Mouse (Mus musculus) CH12.LX (cell line): ENCODE measurements around the gene Tmem132c. TPM values are rescaled to one million over a fixed set of nuclear protein-coding genes. Genes with fewer than 3 reads are reported as not detected.

Source experiments
- DNase-seq: peaks from one replicate; pipeline ENCODE4 v3.0.0-alpha.2; 2013; ENCODE audit errors: extremely low read depth
- H3K27ac ChIP-seq: 2 replicates; pipeline ENCODE4 v1.5.1; 2012; ENCODE audit warnings: low read depth, mild to moderate bottlenecking, control low read depth, moderate library complexity; ENCODE audit not compliant: insufficient read depth
- H3K27me3 ChIP-seq: replicated peaks from 2 replicates; pipeline ENCODE3; 2012; ENCODE audit warnings: inconsistent platforms
- H3K36me3 ChIP-seq, 2 experiments: replicated peaks in 1 of 2; 2 replicates each; pipeline versions ENCODE3 to v1.6.1; 2012; ENCODE audit warnings: inconsistent platforms in 1 of 2, low read length in 1 of 2, mild to moderate bottlenecking in 1 of 2, mixed read lengths in 1 of 2, moderate library complexity in 1 of 2; ENCODE audit not compliant: control insufficient read depth in 1 of 2, insufficient read depth in 1 of 2
- H3K4me1 ChIP-seq, 2 experiments: 2 replicates each; pipeline ENCODE4 v1.6.1; 2012; ENCODE audit warnings: inconsistent platforms in 1 of 2, moderate library complexity in 1 of 2; ENCODE audit not compliant: insufficient read depth in 2 of 2, control insufficient read depth in 1 of 2
- H3K4me2 ChIP-seq: 2 replicates; pipeline ENCODE4 v1.6.1; 2012; ENCODE audit warnings: low read depth, mild to moderate bottlenecking, control low read depth; ENCODE audit not compliant: poor library complexity, insufficient read depth, severe bottlenecking
- H3K4me3 ChIP-seq, 3 experiments: fragments of 150-350 bp in 1 of 3; sonication (generic) in 1 of 3; replicated peaks in 1 of 3; 2 replicates each; pipeline versions ENCODE3 to v1.5.1; 2011 to 2012; ENCODE audit warnings: low read depth in 2 of 3, low read length in 2 of 3, mild to moderate bottlenecking in 2 of 3, moderate library complexity in 2 of 3, control low read depth in 1 of 3, improper control_type of control experiment in 1 of 3, inconsistent platforms in 1 of 3, mixed read lengths in 1 of 3; ENCODE audit not compliant: poor library complexity in 1 of 3
- H3K79me2 ChIP-seq: replicated peaks from 2 replicates; pipeline ENCODE4 v1.6.1; 2012; ENCODE audit warnings: mild to moderate bottlenecking, moderate library complexity; ENCODE audit not compliant: control insufficient read depth, poor library complexity, insufficient read depth, severe bottlenecking; ENCODE audit errors: extremely low read depth
- H3K9ac ChIP-seq: 2 replicates; pipeline ENCODE4 v1.6.1; 2012; ENCODE audit warnings: low read depth, mild to moderate bottlenecking, control low read depth, moderate library complexity; ENCODE audit not compliant: insufficient read depth
- H3K9me3 ChIP-seq: replicated peaks from 2 replicates; pipeline ENCODE3; 2012; ENCODE audit warnings: low read length, inconsistent platforms, mixed read lengths
- CHD1 ChIP-seq: IDR thresholded peaks from 2 replicates; pipeline ENCODE4 v1.6.1; 2012; ENCODE audit warnings: low read depth, low read length, improper control_type of control experiment, inconsistent platforms
- CTCF ChIP-seq, 2 experiments: IDR thresholded peaks in 1 of 2; conservative IDR thresholded peaks in 1 of 2; 2 replicates each; pipeline ENCODE4 v1.5.1; 2011 to 2012; ENCODE audit warnings: low read depth in 2 of 2, low read length in 2 of 2, improper control_type of control experiment in 1 of 2, inconsistent platforms in 1 of 2, mild to moderate bottlenecking in 1 of 2, moderate library complexity in 1 of 2
- E2F4 ChIP-seq: IDR thresholded peaks from 2 replicates; pipeline ENCODE4 v1.6.1; 2011; ENCODE audit warnings: low read depth, low read length, improper control_type of control experiment; ENCODE audit not compliant: insufficient replicate concordance
- ELF1 ChIP-seq: IDR thresholded peaks from 2 replicates; pipeline ENCODE4 v1.6.1; 2014; ENCODE audit warnings: low read depth, mild to moderate bottlenecking, inconsistent platforms, low read length, improper control_type of control experiment
- EP300 ChIP-seq: IDR thresholded peaks from 2 replicates; pipeline ENCODE4 v1.6.1; 2011; ENCODE audit warnings: low read length, improper control_type of control experiment
- GABPA ChIP-seq: IDR thresholded peaks from 2 replicates; pipeline ENCODE4 v1.6.1; 2012; ENCODE audit warnings: low read depth, low read length, improper control_type of control experiment, inconsistent platforms; ENCODE audit not compliant: insufficient replicate concordance
- HCFC1 ChIP-seq: IDR thresholded peaks from 2 replicates; pipeline ENCODE4 v1.6.1; 2012; ENCODE audit warnings: low read depth, mild to moderate bottlenecking, inconsistent platforms, low read length, improper control_type of control experiment
- IRF4 ChIP-seq: IDR thresholded peaks from 2 replicates; pipeline ENCODE4 v1.6.1; 2014; ENCODE audit warnings: low read depth, mild to moderate bottlenecking, inconsistent platforms, low read length, improper control_type of control experiment
- JUND ChIP-seq: conservative IDR thresholded peaks from 2 replicates; pipeline ENCODE4 v1.6.1; 2011; ENCODE audit warnings: low read depth, low read length, improper control_type of control experiment
- KAT2A ChIP-seq: IDR thresholded peaks from 2 replicates; pipeline ENCODE4 v1.6.1; 2012; ENCODE audit warnings: low read length, improper control_type of control experiment, inconsistent platforms; ENCODE audit not compliant: insufficient replicate concordance
- MAFK ChIP-seq: IDR thresholded peaks from 2 replicates; pipeline ENCODE4 v1.6.1; 2011; ENCODE audit warnings: low read length, improper control_type of control experiment; ENCODE audit not compliant: insufficient replicate concordance
- MAX ChIP-seq: IDR thresholded peaks from 2 replicates; pipeline ENCODE4 v1.6.1; 2011; ENCODE audit warnings: low read length, improper control_type of control experiment
- MXI1 ChIP-seq: IDR thresholded peaks from 2 replicates; pipeline ENCODE4 v1.6.1; 2011; ENCODE audit warnings: mild to moderate bottlenecking, low read depth, low read length, improper control_type of control experiment
- MYC ChIP-seq: IDR thresholded peaks from 2 replicates; pipeline ENCODE4 v1.6.1; 2011; ENCODE audit warnings: low read depth, mild to moderate bottlenecking, improper control_type of control experiment, low read length
- NELFE ChIP-seq: IDR thresholded peaks from 2 replicates; pipeline ENCODE4 v1.6.1; 2011; ENCODE audit warnings: low read depth, low read length, improper control_type of control experiment
- PAX5 ChIP-seq: IDR thresholded peaks from 2 replicates; pipeline ENCODE4 v1.6.1; 2012; ENCODE audit warnings: low read length, inconsistent platforms, mixed read lengths
- RAD21 ChIP-seq: IDR thresholded peaks from 2 replicates; pipeline ENCODE4 v1.6.1; 2011; ENCODE audit warnings: low read depth, mild to moderate bottlenecking, low read length, improper control_type of control experiment, moderate library complexity
- RCOR1 ChIP-seq: conservative IDR thresholded peaks from 2 replicates; pipeline ENCODE4 v1.6.1; 2012; ENCODE audit warnings: low read depth, mild to moderate bottlenecking, inconsistent platforms, low read length, improper control_type of control experiment
- SIN3A ChIP-seq: IDR thresholded peaks from 2 replicates; pipeline ENCODE4 v1.6.1; 2012; ENCODE audit warnings: low read length, improper control_type of control experiment, inconsistent platforms
- SMC3 ChIP-seq: IDR thresholded peaks from 2 replicates; pipeline ENCODE4 v1.6.1; 2011; ENCODE audit warnings: low read depth, low read length, improper control_type of control experiment
- TCF12 ChIP-seq: IDR thresholded peaks from 2 replicates; pipeline ENCODE4 v1.6.1; 2014; ENCODE audit warnings: low read depth, mild to moderate bottlenecking, inconsistent platforms, low read length, improper control_type of control experiment
- UBTF ChIP-seq: IDR thresholded peaks from 2 replicates; pipeline ENCODE4 v1.6.1; 2012; ENCODE audit warnings: low read depth, mild to moderate bottlenecking, inconsistent platforms, low read length, improper control_type of control experiment, moderate library complexity
- ZC3H11A ChIP-seq: IDR thresholded peaks from 2 replicates; pipeline ENCODE4 v1.6.1; 2012; ENCODE audit warnings: low read depth, mild to moderate bottlenecking, inconsistent platforms, low read length, improper control_type of control experiment
- ZKSCAN1 ChIP-seq: IDR thresholded peaks from 2 replicates; pipeline ENCODE4 v1.6.1; 2012; ENCODE audit warnings: low read depth, inconsistent platforms, low read length, improper control_type of control experiment, borderline replicate concordance
- ZMIZ1 ChIP-seq: IDR thresholded peaks from 2 replicates; pipeline ENCODE4 v1.6.1; 2012; ENCODE audit warnings: low read depth, mild to moderate bottlenecking, inconsistent platforms, low read length, improper control_type of control experiment
- dilution Hi-C: fragments of 300-500 bp; cut with MboI; formaldehyde crosslinking; loops from 2 replicates; pipeline ENCODE4 v1.14.3; 2020; ENCODE audit warnings: low sequenced_read_pairs; ENCODE audit not compliant: extremely low pct_unique_long_range_greater_than_20kb, extremely low pct_ligation_motif_present
- in situ Hi-C: fragments of 300-500 bp; cut with MboI; formaldehyde crosslinking; loops from 3 replicates; pipeline ENCODE4 v1.14.3; 2019; ENCODE audit warnings: low sequenced_read_pairs, low pct_ligation_motif_present, low pct_unique_long_range_greater_than_20kb, mixed read lengths
- polyA plus RNA-seq: library from polyadenylated mRNA; unstranded; fragments of >175 nt; gene quantifications from 2 replicates; pipeline ENCODE4 v1.2.1, GENCODE M21; 2012; ENCODE audit warnings: low read depth; ENCODE audit not compliant: insufficient read length
- total RNA-seq, 2 experiments: library from RNA; depleted of rRNA; stranded (reverse); fragments of 300-350 nt in 1 of 2; fragments of >200 nt in 1 of 2; gene quantifications; 2 replicates each; pipeline ENCODE4 v1.2.3; 2012 to 2014

The Tmem132c gene
- total and polyA plus RNA-seq, 3 experiments, result not detected

DNA sequence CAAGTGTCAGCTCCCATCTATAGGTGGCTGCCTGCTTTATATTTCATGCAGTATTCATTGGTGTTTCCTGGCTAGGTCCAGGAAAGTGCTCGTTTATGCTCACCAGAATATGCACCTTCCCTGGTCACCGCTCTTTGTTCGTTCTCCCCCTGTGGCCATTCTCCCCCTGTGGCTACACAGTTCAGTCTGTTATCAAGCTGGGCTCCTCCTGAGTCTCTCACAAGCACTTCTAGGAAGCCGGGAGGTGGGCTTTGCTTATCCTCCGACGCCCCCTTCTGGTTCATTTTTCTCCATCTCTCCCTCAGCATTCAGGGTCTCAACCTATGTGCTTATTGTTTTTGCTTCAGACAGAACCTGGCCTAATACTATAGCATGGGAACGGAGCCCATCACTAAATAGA, 6.9 kb upstream of the Tmem132c start:
- peaks cover 81% of the 10 kb centered on the region for H3K9me3 ChIP-seq
- DNase-seq, result no peak
- in situ Hi-C loops, result no loop called here
- no peaks in the 10 kb centered on the region for H3K27me3 ChIP-seq
- H3K9ac ChIP-seq, result no peak overlapping the region
- no peak overlapping the region for H3K4me3 ChIP-seq
- TF ChIP-seq SMC3 (no peak), EP300 (no peak), TCF12 (no peak), RAD21 (no peak), CHD1 (no peak), MAX (no peak), ELF1 (no peak), NELFE (no peak), RCOR1 (no peak), JUND (no peak), UBTF (no peak), HCFC1 (no peak), CTCF (conservative IDR thresholded peaks at IDR 0.05 in 1 of 2, IDR thresholded peaks at IDR 0.05 in 1 of 2; ENCODE audit: low read depth in 2 of 2, low read length in 2 of 2) (no peak), ZC3H11A (no peak), KAT2A (no peak), MYC (no peak), IRF4 (no peak), E2F4 (no peak), MAFK (no peak), ZKSCAN1 (no peak)
- TF ChIP-seq, all 38 proteins: peak for 0
- Histone ChIP-seq H3K36me3 (no peaks in the 10 kb centered on the region), H3K79me2 (no peaks in the 10 kb centered on the region), H3K27ac (no peak overlapping the region), H3K4me1 (no peaks in the 10 kb centered on the region), H3K4me2 (no peak overlapping the region)
- dilution Hi-C loops, result no loop called here

DNA sequence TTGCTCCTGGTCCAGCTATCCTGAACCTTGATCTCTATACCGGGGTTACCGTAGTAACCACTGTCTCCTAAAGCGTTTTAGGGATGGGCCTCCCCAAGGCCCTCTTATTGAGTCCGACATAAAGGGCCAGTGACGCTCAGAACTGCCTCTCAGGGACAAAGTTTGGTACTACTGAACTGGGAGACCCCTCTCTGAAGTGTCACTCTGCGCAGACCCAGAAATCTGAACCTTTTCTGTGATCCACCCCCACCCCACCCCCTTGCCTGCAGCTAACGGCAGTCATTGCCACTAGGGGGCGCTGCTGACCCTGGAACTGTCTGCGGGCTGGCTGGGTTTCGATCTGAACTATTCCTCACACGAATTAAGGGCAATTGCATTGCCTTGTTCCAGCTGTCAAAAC, 6.4 kb upstream of the Tmem132c start:
- dilution Hi-C loops, result no loop called here
- H3K79me2 ChIP-seq, result no peaks in the 10 kb centered on the region
- H3K4me1 ChIP-seq, result no peaks in the 10 kb centered on the region
- no peak for DNase-seq
- H3K27ac ChIP-seq, result no peak overlapping the region
- no peaks in the 10 kb centered on the region for H3K27me3 ChIP-seq
- H3K36me3 ChIP-seq, result no peaks in the 10 kb centered on the region
- no peak overlapping the region for H3K4me3 ChIP-seq
- no peak overlapping the region for H3K4me2 ChIP-seq
- in situ Hi-C loops, result no loop called here
- H3K9ac ChIP-seq, result no peak overlapping the region
- peaks cover 79% of the 10 kb centered on the region for H3K9me3 ChIP-seq
- TF ChIP-seq ZC3H11A (no peak), GABPA (no peak), MXI1 (no peak), KAT2A (no peak), SIN3A (no peak), ZMIZ1 (no peak), UBTF (no peak), PAX5 (no peak), CHD1 (no peak), CTCF (conservative IDR thresholded peaks at IDR 0.05 in 1 of 2, IDR thresholded peaks at IDR 0.05 in 1 of 2; ENCODE audit: low read depth in 2 of 2, low read length in 2 of 2) (no peak)
